Mouse (Mus musculus): ENCODE measurements around the gene Rtbdn. TPM values are rescaled to one million over a fixed set of nuclear protein-coding genes. Genes with fewer than 3 reads are reported as not detected.

The Rtbdn gene
- total RNA-seq, 1 experiment from 2014 or later = not detected

DNA sequence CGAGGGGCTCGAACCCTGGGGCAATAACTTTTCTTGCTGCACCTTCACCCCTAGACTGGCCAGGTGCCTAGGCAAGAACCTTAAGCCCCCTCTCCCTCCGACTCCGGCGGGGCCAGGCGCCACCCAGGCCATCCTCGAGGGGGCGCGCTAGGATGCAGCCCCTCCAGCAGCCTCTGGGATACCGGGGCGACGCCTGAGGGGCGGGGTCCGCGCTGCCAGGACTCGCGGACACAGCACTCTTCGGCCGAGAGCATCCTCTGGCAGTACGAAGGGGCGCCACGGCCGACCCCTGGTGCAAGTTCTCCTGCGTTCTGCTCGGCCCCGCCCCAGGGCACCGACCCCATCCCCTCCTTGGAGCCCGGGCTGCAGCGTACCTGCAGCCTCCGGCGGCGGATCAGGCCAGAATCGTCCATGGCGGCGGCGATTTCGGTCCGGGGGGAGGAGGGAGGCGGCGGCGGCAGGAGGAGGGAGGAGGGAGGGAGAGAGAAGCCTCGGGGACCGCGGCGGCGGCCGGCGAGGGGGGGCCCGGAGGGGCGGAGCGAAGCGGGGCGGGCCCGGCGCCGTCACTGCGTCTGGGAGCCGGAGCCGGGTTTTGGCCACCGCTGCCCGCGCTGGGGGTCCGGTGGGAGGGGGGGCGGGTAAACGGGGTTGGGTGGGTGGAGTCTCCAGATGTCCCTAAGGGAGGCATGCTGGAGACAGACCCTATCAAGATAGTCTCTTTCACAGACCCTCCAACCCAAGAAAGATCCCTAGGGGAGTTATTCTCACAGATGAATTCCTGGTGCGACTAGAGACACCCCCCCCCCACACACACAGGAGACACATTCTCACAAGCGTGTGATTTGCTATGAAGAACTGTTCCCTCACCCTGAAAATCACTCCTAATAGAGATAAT lies 911 bp upstream of the Rtbdn start:
- no peak for ATAC-seq (replicated peaks; ENCODE audit: insufficient number of reproducible peaks, low FRiP score, low TSS enrichment, poor library complexity, severe bottlenecking)

DNA sequence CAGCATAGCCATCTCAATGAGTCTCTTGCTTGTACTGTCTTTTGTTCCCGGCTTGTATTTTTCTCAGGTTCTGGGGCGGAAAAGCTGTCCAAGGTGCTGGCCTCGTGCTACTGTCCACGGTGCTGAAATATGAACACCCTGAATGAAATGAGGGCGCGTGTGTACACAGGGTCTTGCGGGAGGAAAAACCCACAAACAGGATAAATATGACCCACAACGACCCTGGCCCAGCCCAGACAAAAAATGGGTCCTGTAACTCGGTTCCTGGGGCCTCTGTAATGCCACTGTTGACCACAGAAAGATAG lies 402 bp downstream of the Rtbdn start:
- ATAC-seq (replicated peaks; ENCODE audit: insufficient number of reproducible peaks, low FRiP score, low TSS enrichment, poor library complexity, severe bottlenecking) = 0 out of 2 replicates have a peak, but pooled peaks have one; percentile 36

DNA sequence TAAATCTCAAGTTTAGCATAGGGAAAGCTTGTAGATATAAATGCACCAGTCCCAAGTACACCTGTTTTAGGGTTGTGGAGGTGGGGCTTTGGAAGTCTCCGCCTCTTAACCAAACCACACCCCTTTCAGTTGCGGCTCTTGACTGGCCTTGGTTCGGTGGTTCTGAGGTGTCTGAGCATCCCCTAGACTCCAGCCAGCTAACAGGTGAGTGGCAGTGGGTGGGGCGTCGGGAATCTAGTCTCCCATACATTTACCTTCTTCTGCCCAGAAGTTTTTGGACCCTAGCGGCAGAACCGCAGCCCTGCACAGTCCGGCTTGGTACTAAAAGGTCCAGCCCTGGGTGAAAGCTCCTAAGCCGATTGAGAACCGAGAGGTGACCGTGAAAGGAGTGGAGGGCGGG lies 3.0 kb downstream of the Rtbdn start:
- ATAC-seq (replicated peaks; ENCODE audit: insufficient number of reproducible peaks, low FRiP score, low TSS enrichment, poor library complexity, severe bottlenecking) = no peak

DNA sequence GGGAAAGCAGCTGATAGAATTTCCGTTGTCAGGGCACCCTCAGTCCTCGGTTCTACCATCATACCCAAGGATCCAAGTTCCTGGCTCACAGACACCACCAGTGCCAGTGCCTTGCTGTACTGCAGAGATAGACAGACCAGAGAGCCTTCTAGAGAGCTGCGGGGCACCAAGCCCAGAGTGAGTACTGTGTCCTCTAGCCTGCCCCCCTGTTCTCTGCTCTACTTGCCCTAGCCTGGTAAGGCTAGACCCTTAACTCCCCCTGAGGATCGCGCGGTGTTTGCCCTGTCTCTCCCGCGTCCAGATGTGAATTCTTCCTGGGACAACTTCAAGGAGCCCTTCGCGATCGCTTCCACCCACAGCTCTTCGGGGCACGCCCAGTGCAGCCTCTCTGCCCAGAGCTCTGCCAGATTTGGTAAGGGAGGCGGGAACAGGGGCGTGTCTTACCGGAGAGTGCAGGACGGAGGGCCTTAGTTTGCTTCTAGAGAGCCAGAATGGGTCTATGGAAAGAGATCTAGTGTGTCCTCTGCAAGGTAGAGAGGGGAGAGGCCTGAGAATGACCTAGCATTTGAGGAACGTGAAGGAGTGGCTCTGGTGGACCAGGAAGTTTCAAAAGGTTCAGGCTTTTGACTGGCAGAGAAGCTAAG lies 5.9 kb downstream of the Rtbdn start:
- peak; percentile 80 for ATAC-seq (replicated peaks; ENCODE audit: insufficient number of reproducible peaks, low FRiP score, low TSS enrichment, poor library complexity, severe bottlenecking)

- 0 out of 2 replicates have a peak, but pooled peaks have one; percentile 41 for ATAC-seq (replicated peaks; ENCODE audit: insufficient number of reproducible peaks, low FRiP score, low TSS enrichment, poor library complexity, severe bottlenecking)
Observed at GRCm38 (mm10) chr8:84956768-84957167, 10.0 kb downstream of the Rtbdn start.

GRCm38 (mm10) chr8:84959811-84960210 lies 13.0 kb downstream of the Rtbdn start:
- no peak for ATAC-seq (replicated peaks; ENCODE audit: insufficient number of reproducible peaks, low FRiP score, low TSS enrichment, poor library complexity, severe bottlenecking)

- no peak for ATAC-seq (replicated peaks; ENCODE audit: insufficient number of reproducible peaks, low FRiP score, low TSS enrichment, poor library complexity, severe bottlenecking)
Observed at GRCm38 (mm10) chr8:84963952-84964351, 17.2 kb downstream of the Rtbdn start.

GRCm38 (mm10) chr8:84965731-84966291 lies 19.0 kb downstream of the Rtbdn start:
- peak; percentile 94 for ATAC-seq (replicated peaks; ENCODE audit: insufficient number of reproducible peaks, low FRiP score, low TSS enrichment, poor library complexity, severe bottlenecking)

- no peak for ATAC-seq (replicated peaks; ENCODE audit: insufficient number of reproducible peaks, low FRiP score, low TSS enrichment, poor library complexity, severe bottlenecking)
Observed at GRCm38 (mm10) chr8:84966603-84967002, 19.8 kb downstream of the Rtbdn start.

DNA sequence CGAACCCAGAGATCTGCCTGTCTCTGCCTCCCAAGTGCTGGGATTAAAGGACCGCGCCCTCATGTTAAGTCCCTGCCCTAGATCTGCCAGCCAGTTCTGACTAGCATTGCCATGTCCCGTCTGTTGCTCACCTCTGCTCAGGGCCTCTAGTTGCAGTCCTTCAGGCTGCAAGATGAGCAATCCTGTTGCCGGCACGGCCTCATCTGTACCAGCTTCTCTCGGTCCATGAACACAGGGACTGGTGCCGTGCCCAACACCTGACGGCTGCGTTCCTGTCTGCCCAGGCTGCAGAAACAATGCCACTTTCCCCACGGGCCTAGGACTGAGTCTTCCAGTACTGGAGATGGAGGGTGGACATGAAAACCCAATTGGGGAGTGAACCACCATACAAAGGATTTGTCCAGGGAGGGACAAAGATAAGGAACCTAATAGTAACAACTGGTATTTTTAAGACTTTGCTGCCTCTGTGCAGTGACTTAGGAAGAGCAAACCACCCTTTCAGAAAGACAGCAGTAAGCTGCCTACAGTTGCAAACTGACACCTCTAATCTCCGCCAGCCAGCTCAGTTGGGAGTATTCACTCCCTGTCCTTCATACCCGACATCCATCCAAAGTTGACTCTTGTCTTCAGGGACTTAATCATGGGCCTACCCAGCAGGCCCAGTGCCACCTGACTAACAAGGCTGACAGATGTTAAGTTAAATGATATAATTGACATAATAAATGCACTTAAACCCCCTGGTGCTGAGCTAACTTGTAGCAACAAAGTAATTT lies 20.9 kb downstream of the Rtbdn start:
- no peak for ATAC-seq (replicated peaks; ENCODE audit: insufficient number of reproducible peaks, low FRiP score, low TSS enrichment, poor library complexity, severe bottlenecking)

DNA sequence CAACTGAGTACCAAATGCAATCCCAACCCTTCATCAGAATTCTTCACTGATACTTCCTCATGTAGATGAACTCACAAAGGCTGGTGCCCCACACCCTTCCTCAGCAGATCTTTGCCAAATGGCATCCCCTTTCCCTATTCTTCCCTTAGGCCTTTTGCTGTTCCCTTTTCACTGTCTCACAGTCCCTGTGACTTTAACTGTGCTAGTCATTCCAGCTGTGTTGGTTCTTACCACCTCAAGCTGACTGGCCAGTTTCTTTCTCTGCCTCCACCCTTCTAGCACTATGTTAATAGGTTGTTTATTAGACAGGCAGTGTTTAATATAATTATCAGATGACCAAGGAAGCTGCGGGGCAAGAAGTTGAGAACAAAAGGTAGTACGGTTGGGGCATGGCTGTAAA lies 21.9 kb downstream of the Rtbdn start:
- ATAC-seq (replicated peaks; ENCODE audit: insufficient number of reproducible peaks, low FRiP score, low TSS enrichment, poor library complexity, severe bottlenecking) = 0 out of 2 replicates have a peak, but pooled peaks have one; percentile 10

DNA sequence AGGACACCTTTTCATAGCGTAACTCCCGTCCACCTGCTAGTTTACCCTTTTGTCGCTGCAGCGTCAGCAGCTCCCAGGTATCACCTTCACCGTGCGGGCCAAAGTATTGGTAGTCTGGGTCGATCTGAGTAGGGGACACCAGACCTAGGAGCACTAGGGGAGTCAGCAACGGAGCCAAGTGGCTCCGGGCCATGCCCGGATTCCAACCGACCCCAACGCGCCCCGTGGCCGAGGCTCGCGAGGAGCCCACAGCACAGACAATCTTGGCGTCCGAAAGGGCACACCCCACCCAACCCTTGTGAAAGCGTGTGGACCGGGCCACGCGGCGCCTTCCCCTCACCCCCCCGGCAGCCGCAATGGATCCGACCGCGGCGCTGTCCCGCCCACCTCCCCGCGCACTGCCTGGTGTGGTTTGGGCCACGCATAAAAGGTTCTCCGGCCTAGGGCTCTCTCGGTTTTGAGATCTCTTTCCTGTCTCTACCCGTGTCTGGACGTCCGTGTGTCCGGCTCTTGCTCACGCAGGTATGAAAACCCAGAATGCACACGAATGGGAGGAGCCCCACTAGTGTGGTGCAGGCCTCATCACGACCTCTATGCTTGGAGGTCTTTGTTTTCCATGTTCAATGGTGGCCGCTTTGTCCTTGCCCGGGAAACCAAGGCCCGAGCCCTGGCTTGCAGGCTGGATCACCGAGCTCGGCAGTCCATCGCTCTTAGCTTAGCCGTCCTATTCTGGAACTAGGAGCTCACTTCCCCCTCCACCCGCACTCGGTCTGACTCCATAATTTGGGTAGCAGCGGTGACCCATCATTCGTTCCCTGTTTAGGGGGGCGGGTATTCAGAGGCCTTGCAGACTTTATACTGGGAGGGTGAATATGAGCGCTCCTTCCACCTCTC lies 22.7 kb downstream of the Rtbdn start, which contains the start of the genes Gm49661, Prdx2 and Rnaseh2a:
Gm49661 (minus strand) TSS at position 193 of the 894 bp plus-strand sequence.
Prdx2 (plus strand) TSS at position 347 of the 894 bp plus-strand sequence.
Rnaseh2a (minus strand) TSS at position 527 of the 894 bp plus-strand sequence.
- no peak for ATAC-seq (replicated peaks; ENCODE audit: insufficient number of reproducible peaks, low FRiP score, low TSS enrichment, poor library complexity, severe bottlenecking)

GRCm38 (mm10) chr8:84970135-84970790 lies 23.5 kb downstream of the Rtbdn start:
- no peak for ATAC-seq (replicated peaks; ENCODE audit: insufficient number of reproducible peaks, low FRiP score, low TSS enrichment, poor library complexity, severe bottlenecking)

- ATAC-seq (replicated peaks; ENCODE audit: insufficient number of reproducible peaks, low FRiP score, low TSS enrichment, poor library complexity, severe bottlenecking) = no peak
Observed at GRCm38 (mm10) chr8:84970913-84971312, 24.1 kb downstream of the Rtbdn start.

GRCm38 (mm10) chr8:84973079-84973478 lies 26.3 kb downstream of the Rtbdn start:
- no peak for ATAC-seq (replicated peaks; ENCODE audit: insufficient number of reproducible peaks, low FRiP score, low TSS enrichment, poor library complexity, severe bottlenecking)

DNA sequence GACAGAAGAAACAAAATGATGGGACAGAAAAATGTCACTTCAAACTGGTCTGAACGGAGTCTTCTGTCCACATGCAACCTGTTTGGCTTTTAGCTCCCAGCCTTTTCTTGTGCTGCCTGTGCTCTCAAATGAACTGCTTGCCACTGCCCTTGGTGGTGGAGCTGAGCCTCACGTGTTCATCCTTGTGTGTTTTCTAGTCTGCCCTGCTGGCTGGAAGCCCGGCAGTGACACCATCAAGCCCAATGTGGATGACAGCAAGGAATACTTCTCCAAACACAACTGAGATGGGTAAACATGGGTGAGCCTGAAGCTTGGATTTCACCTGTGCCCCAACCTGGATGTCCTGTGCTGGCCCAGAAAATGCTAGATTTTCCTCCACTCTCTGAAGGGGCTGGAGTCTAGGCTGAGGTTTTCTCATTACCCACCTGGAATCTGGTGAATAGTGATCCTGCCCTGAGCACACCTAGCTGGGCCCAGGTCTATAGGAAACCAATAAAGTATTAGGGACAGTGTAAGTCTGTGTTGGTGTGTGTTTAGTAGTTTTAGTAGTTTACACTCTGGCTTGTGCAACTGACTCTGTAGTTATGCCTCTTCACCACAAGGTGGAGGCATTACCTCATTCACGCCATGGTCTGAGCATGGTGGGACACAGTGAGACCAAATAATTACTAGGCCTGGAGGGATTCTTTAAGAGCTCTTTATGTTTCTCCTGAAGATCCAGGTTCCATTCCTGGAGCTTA lies 27.2 kb downstream of the Rtbdn start:
- 0 out of 2 replicates have a peak, but pooled peaks have one; percentile 15 for ATAC-seq (replicated peaks; ENCODE audit: insufficient number of reproducible peaks, low FRiP score, low TSS enrichment, poor library complexity, severe bottlenecking)

All from monocyte, adult 5-6 weeks (primary cell).